Mouse (Mus musculus) heart, embryonic 16.5 days (tissue): Measurements from ENCODE around the gene Guk1. TPM values are rescaled to one million over a fixed set of nuclear protein-coding genes. Genes with fewer than 3 reads are reported as not detected.

Experiments used
- ATAC-seq: fragments of 200-750 bp; cut with Nextera tagmentation; replicated peaks from 2 replicates; pipeline ENCODE4 v1.8.0; 2017; ENCODE audit warnings: moderate number of reproducible peaks; ENCODE audit not compliant: insufficient read depth, low FRiP score; ENCODE audit errors: extremely low read depth
- H3K27ac ChIP-seq: fragments of 300-500 bp; sonication (generic); 2 replicates; pipeline ENCODE4 v1.5.1; 2014; ENCODE audit warnings: mild to moderate bottlenecking, low read length, control low read depth, moderate library complexity
- H3K27me3 ChIP-seq: fragments of 300-500 bp; sonication (generic); 2 replicates; pipeline ENCODE4 v1.6.1; 2014; ENCODE audit warnings: low read length, mixed read lengths; ENCODE audit not compliant: control insufficient read depth, insufficient read depth
- H3K36me3 ChIP-seq: fragments of 300-500 bp; sonication (generic); 2 replicates; pipeline ENCODE4 v1.6.1; 2014; ENCODE audit not compliant: control insufficient read depth, insufficient read depth
- H3K4me1 ChIP-seq: fragments of 300-500 bp; sonication (generic); 2 replicates; pipeline ENCODE4 v1.6.1; 2014; ENCODE audit warnings: low read length, mixed read lengths; ENCODE audit not compliant: control insufficient read depth, insufficient read depth
- H3K4me2 ChIP-seq: fragments of 300-500 bp; sonication (generic); 2 replicates; pipeline ENCODE4 v1.6.1; 2014; ENCODE audit warnings: low read depth, mild to moderate bottlenecking, control low read depth, low read length
- H3K4me3 ChIP-seq: fragments of 300-500 bp; sonication (generic); 2 replicates; pipeline ENCODE4 v1.5.1; 2014; ENCODE audit warnings: mild to moderate bottlenecking, control low read depth, low read length
- H3K9ac ChIP-seq: fragments of 300-500 bp; sonication (generic); 2 replicates; pipeline ENCODE4 v1.6.1; 2014; ENCODE audit warnings: low read length, control low read depth
- H3K9me3 ChIP-seq: fragments of 300-500 bp; sonication (generic); replicated peaks from 2 replicates; pipeline ENCODE4 v1.6.1; 2016; ENCODE audit warnings: low read length; ENCODE audit not compliant: control insufficient read depth
- WGBS: fragments of 180-500 bp; shearing (Covaris S2); extraction: QIAGEN DNeasy Blood & Tissue Kit; methylation state at CpG from one replicate; pipeline ENCODE4 v1.1.7; 2014; 5-methylcytosine and 5-hydroxymethylcytosine counted together
- polyA plus RNA-seq: library from polyadenylated mRNA; unstranded; fragments of >200 nt; fragmentation: Nextera tagmentation; extraction: Ambion mirVana; gene quantifications from 2 replicates; pipeline ENCODE4 v1.2.1, GENCODE M21; 2015

Gene Guk1
- polyA plus RNA-seq, 1 experiment from 2014 or later: 130 TPM

DNA sequence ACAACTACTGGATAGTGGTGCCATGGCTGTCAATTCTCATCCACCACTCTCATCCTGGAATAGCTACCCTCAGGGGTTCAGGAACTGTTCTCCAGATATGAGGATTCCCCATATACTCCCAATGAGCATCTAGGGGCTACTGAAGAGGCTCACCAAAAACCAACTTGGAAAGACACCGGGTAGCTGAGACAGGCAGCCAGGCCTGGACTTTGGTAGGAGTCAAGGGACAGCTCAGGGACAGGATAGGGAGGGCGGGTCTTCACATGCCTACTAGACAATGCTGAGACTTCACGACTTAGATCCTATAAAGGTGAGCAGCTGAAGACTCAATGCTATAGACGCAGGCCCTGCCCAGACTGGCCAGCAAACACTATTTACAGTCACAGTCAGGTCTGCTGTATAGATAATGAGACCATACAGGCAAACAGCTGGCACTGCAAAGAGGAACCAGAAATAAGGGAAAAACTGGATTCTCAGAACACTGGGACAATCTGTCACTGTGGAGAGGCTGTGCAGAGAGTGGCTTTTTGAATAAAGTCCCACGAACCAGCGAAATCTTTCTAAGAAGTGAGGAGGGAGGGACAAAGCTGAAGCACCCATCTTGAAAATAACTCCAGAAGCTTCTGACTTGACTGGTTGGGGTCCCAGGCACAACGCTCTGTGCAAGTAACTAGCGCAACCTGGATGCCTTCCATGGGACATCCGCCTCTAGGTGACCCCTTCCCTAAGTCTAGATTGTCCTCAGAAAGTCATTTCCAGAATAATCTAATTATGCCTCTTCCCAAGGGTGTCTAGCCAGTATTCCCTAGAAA lies 29.4 kb downstream of the Guk1 start:
- Histone ChIP-seq H3K9me3 (no peaks in the 10 kb centered on the region), H3K4me2 (peak overlapping the region; percentile 70), H3K4me3 (peak overlapping the region; percentile 67), H3K9ac (peak overlapping the region; percentile 57), H3K27me3 (no peaks in the 10 kb centered on the region), H3K4me1 (peaks cover 24% of the 10 kb centered on the region), H3K36me3 (peaks cover 3% of the 10 kb centered on the region; the same call in 1 of the 2 replicates), H3K27ac (peak overlapping the region; percentile 85)
- 55% methylated on average over 9 of the region's 9 CpGs for WGBS
- ATAC-seq: no peak

DNA sequence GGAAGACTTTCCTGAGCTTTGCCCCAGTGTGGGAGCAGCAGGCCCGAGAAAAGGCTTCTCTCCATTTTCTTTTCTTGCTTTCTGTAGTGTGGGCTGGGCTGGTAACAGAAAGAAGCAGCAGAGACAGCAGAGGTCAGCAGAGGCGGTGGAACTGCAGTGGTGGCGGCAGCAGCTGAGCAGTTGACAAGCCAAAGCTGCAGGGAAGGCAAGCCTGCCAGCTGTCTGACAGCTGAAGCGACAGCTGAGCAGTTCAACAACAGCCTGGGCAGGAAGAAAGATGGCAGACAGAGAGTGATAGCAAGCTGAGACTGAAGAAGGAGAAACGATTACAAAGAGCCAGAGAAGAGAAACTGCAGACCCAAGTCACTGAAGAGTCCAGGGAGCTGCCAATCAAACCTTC lies 30.6 kb downstream of the Guk1 start:
- H3K9me3 ChIP-seq: no peaks in the 10 kb centered on the region
- peaks cover 4% of the 10 kb centered on the region; the same call in 1 of the 2 replicates for H3K36me3 ChIP-seq
- no peak for ATAC-seq
- WGBS: 41% methylated on average over 5 of the region's 5 CpGs
- H3K4me2 ChIP-seq: no peak overlapping the region
- H3K9ac ChIP-seq: no peak overlapping the region
- H3K4me1 ChIP-seq: peaks cover 24% of the 10 kb centered on the region
- H3K4me3 ChIP-seq: no peak overlapping the region
- H3K27ac ChIP-seq: peak overlapping the region; percentile 10; the same call in 1 of the 2 replicates
- no peaks in the 10 kb centered on the region for H3K27me3 ChIP-seq

DNA sequence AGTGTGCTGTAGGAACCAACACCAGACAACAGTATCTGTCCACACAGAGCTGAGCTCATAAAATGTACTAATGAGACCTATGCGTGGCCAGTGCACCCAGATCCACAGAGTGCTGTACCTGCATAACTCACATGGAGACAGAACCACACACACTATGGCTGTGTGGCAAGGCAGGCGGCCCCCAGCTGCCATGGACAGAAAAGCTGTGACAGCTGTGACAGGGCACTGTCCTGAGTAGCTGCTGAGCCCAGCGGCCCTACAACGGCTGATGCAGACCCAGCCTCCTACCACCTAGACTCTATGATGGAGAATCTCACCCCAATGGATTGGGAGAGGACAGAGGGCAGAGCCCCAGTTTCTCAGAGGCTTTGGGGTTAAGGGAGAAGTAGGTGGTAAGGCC lies 32.5 kb downstream of the Guk1 start:
- 85% methylated on average over 4 of the region's 4 CpGs for WGBS
- H3K4me3 ChIP-seq: no peak overlapping the region

DNA sequence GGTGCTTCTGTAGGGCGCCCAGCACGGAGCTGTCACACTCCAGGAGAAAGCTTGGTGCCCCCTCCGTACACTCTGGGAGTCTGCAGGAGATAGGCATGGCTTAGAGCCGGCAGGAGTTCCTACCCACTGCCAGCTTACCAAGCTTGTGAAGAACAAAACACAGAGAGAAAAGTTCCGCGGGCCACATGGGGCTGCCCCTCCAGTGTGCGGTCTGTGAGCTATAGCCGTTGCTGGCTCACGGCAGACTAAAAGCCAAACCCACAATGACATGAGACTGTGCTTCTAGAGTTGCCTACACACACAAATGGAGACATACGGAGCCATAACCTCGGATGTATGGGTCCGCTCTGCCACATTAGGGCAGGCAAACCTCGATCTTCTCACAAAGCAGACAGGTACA lies 32.9 kb downstream of the Guk1 start:
- peaks cover 23% of the 10 kb centered on the region for H3K4me1 ChIP-seq
- H3K4me2 ChIP-seq: no peak overlapping the region
- no peak overlapping the region for H3K27ac ChIP-seq
- H3K4me3 ChIP-seq: no peak overlapping the region
- no peaks in the 10 kb centered on the region for H3K9me3 ChIP-seq
- H3K36me3 ChIP-seq: peaks cover 4% of the 10 kb centered on the region; the same call in 1 of the 2 replicates
- no peak for ATAC-seq
- 89% methylated on average over 13 of the region's 13 CpGs for WGBS
- H3K27me3 ChIP-seq: no peaks in the 10 kb centered on the region
- H3K9ac ChIP-seq: no peak overlapping the region

More for the DNA sequence above, 32.5 kb downstream of the Guk1 start:
- H3K36me3 ChIP-seq: peaks cover 4% of the 10 kb centered on the region; the same call in 1 of the 2 replicates
- ATAC-seq: no peak
- no peak overlapping the region for H3K4me2 ChIP-seq
- H3K9ac ChIP-seq: no peak overlapping the region
- H3K27ac ChIP-seq: no peak overlapping the region
- H3K4me1 ChIP-seq: peaks cover 22% of the 10 kb centered on the region
- H3K9me3 ChIP-seq: no peaks in the 10 kb centered on the region
- H3K27me3 ChIP-seq: no peaks in the 10 kb centered on the region

DNA sequence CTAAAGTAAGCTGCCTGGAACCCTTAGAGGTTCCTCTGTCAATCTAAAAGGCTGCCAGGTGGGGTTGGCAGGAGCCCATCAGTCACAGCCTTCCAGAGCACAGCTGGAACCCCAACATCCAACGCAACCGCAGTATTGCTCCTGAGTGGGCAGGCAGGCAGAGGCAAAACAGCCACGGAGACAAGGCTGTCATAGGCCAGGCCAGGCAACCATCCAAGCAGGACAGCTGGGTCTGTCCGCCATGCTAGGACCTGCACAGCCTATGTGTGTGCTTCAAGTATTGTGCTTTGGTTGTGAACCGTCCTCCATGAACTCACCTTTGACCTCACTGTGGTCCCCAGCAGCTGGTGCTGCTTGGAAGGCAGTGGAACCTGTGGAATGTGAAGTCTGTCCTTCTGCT lies 36.1 kb downstream of the Guk1 start:
- no peaks in the 10 kb centered on the region for H3K9me3 ChIP-seq
- no peak for ATAC-seq
- no peak overlapping the region for H3K4me3 ChIP-seq
- no peak overlapping the region for H3K4me2 ChIP-seq
- H3K27me3 ChIP-seq: no peaks in the 10 kb centered on the region
- no peak overlapping the region for H3K27ac ChIP-seq
- peaks cover 9% of the 10 kb centered on the region for H3K4me1 ChIP-seq
- WGBS: 88% methylated on average over 5 of the region's 5 CpGs
- H3K9ac ChIP-seq: no peak overlapping the region
- H3K36me3 ChIP-seq: peaks cover 4% of the 10 kb centered on the region; the same call in 1 of the 2 replicates

GRCm38 (mm10) chr11:59154220-59154619 lies 37.8 kb downstream of the Guk1 start:
- H3K27me3 ChIP-seq: no peaks in the 10 kb centered on the region
- H3K36me3 ChIP-seq: peaks cover 4% of the 10 kb centered on the region; the same call in 1 of the 2 replicates
- peak; percentile 53 for ATAC-seq
- H3K4me3 ChIP-seq: no peak overlapping the region
- H3K4me1 ChIP-seq: peaks cover 9% of the 10 kb centered on the region
- no peak overlapping the region for H3K4me2 ChIP-seq
- H3K9ac ChIP-seq: 0 out of 2 replicates have a peak overlapping the region, but pooled peaks have one; percentile 13
- WGBS: 41% methylated on average over 7 of the region's 7 CpGs
- H3K9me3 ChIP-seq: no peaks in the 10 kb centered on the region
- H3K27ac ChIP-seq: peak overlapping the region; percentile 59

GRCm38 (mm10) chr11:59151729-59152128 lies 40.3 kb downstream of the Guk1 start:
- WGBS: 35% methylated on average over 3 of the region's 3 CpGs
- Histone ChIP-seq H3K27me3 (no peaks in the 10 kb centered on the region), H3K4me3 (no peak overlapping the region), H3K4me1 (peaks cover 9% of the 10 kb centered on the region), H3K9me3 (no peaks in the 10 kb centered on the region), H3K27ac (no peak overlapping the region), H3K9ac (no peak overlapping the region), H3K36me3 (no peaks in the 10 kb centered on the region), H3K4me2 (no peak overlapping the region)
- no peak for ATAC-seq

GRCm38 (mm10) chr11:59149302-59149701 lies 42.7 kb downstream of the Guk1 start:
- Histone ChIP-seq H3K4me3 (no peak overlapping the region), H3K36me3 (no peaks in the 10 kb centered on the region), H3K4me2 (no peak overlapping the region), H3K9me3 (no peaks in the 10 kb centered on the region), H3K4me1 (peaks cover 5% of the 10 kb centered on the region; the same call in 1 of the 2 replicates), H3K27ac (no peak overlapping the region), H3K9ac (no peak overlapping the region), H3K27me3 (no peaks in the 10 kb centered on the region)
- no peak for ATAC-seq
- WGBS: 62% methylated on average over 3 of the region's 3 CpGs

DNA sequence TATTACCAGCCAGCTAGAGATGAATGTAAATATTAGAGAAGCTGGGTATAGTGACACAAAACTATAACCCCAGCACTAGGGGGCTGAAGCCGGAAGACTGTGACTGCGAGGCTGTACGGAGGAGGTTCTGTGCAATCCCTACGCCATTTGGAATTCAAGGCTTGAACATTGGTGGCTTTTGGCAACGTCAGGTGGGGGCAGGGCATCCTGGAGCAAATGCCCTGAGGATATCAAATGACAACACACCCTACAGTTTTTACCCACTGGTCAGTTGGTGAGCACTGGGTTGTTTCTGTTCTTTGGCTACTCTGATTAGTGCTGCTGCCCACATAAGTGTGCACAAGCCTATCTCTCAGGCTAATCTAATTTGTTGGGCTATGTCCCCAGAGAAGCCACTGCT lies 49.0 kb downstream of the Guk1 start:
- Histone ChIP-seq H3K27ac (no peak overlapping the region), H3K9ac (no peak overlapping the region), H3K4me3 (no peak overlapping the region), H3K4me2 (no peak overlapping the region), H3K9me3 (no peaks in the 10 kb centered on the region; the same call in 1 of the 2 replicates), H3K4me1 (peaks cover 8% of the 10 kb centered on the region), H3K36me3 (no peaks in the 10 kb centered on the region), H3K27me3 (no peaks in the 10 kb centered on the region; the same call in 1 of the 2 replicates)
- WGBS: 76% methylated on average over 5 of the region's 5 CpGs
- no peak for ATAC-seq
